Mouse (Mus musculus) liver, postnatal 0 days (tissue): ENCODE results near the gene Iqcd.

ENCODE experiments used
- CTCF ChIP-seq: sonication (generic); IDR thresholded peaks from 2 replicates; pipeline ENCODE4 v1.5.1; 2016; ENCODE audit warnings: antibody characterized with exemption, low read depth
- EP300 ChIP-seq: IDR thresholded peaks from 2 replicates; pipeline ENCODE4 v1.6.1; 2016; ENCODE audit warnings: antibody characterized with exemption, low read depth, mild to moderate bottlenecking

GRCm38 (mm10) chr5:120555871-120556270 lies 32.9 kb upstream of the Iqcd start:
- no peak for TF ChIP-seq CTCF
- no peak for TF ChIP-seq EP300
